Mouse (Mus musculus): Measurements from ENCODE around the gene Gm8332.
"Not testable (repeated sequence)": the region's sequence is repeated elsewhere in the genome, so short reads cannot be mapped to it uniquely, and the experiment has no call there.

Gene Gm8332

DNA sequence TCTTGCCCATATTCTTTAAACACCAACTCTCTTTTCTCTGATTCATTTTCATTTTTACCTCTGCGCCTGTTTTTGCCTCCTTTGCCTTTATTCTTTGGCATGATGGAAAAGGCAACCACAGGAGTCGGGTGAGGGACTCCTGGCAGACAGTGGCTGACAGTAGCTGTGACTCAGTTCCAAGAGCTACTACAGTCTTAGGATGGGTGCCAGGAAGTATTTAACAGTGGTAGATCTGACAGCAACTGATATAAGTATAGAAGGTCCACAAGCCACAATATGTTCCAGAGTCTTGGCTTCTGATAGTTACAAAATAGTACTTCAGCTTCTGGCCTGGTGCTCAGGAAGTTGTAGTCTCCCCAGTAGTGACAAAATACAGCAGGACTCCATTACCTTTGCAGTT is at the start of gene Gm8332:
TSS of gene Gm8332 (minus strand) at position 101 of the 400 bp plus-strand sequence.
- not testable (repeated sequence) for DNase-seq (ENCODE audit: low spot score in 2 of 2)

DNA sequence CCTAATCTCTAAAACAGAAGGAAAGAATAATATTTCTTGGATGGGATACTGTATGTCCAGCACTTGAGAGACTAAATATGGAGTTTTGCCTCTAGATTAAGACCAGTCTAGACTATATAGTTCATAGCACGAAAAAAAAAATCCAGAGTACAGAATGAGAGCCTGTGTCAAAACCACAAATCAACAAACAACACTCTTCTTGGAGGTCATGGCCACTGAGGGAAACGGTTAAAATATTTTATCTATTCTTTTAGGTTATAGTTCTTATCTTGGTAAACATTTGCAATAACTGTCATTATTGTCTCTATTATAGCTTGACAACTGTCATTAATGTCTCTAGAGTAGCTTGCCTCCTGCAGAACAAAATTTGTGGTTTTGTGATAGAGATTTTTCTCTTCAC is 47.3 kb upstream of the Gm8332 start:
- not testable (repeated sequence) for DNase-seq (ENCODE audit: low spot score in 2 of 2)

DNA sequence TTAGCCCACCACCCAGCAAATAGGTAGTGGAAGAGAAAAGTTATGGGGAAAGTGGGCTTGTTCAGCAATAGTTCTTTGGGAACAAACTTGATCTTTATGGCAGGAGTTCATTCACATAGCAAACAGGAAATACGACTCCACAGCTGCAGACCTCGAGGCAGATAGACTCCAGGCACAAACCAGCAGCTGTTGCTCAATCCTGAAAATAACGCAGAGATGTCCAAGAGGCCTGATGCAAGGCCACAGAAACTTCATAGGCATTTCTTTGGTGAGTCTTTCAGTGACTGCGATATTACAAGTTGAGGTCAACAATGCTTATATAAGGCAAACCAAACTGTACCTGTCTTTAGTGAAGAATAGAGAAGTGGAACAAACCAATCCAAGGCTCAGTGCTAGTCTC is 43.2 kb upstream of the Gm8332 start:
- not testable (repeated sequence) for DNase-seq (ENCODE audit: low spot score in 2 of 2)

DNA sequence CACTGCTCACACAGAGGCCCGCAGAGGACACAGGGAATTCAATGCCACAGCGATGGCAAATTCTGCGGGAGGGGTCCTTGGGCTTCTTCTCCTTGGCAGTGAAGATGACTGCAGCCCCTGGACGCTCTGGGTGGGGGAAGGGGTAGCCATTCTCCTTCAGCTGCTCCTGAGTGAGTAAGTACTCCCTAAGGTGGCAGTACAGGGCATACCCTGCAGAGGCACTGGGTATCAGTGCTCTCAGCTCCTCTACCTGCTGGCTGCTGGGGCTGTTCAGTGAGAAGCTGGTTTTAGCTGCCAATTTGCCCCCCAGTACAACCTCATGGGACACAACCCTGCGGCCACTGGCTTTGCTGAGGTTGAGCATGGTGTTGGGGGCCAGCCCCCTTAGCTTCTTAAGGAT is 35.3 kb upstream of the Gm8332 start:
- DNase-seq (ENCODE audit: low spot score in 2 of 2), result not testable (repeated sequence)

DNA sequence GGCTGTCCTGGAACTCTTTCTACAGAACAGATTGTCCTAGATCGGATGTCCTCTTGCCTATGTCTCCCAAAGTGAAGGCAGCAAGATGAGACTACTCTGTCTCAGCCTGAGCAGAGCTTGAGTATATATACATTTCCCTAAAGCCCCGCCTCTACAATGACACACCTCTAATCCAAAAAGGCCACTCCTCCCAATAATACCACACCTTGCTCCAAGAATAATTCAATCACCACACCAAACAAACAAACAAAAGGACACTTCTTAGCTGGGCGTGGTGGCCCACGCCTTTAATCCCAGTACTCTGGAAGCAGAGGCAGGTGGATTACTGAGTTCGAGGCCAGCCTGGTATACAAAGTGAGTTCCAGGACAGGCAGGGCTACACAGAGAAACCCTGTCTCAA is 24.5 kb upstream of the Gm8332 start, which contains the start of gene Gm5662:
TSS of gene Gm5662 (minus strand) at position 101 of the 400 bp plus-strand sequence.
- DNase-seq (ENCODE audit: low spot score in 2 of 2), result not testable (repeated sequence)

DNA sequence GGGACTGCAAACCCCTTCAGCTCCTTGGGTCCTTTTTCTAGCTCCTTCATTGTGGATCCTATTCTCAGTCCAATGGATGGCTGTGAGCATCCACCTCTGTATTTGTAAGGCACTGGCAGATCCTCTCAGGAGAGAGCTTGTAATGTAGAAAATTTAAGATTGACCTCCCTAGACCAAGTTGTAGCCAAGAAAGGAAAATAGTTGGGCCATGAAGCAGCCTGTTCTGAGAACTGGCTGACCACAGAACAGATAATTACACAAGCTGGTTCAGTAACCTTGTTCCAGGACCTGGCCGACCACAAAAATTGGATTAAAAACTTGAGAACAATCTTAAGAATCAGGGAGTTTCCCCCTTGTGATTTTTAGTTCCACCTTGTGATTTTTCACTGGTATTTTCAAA is 7.3 kb upstream of the Gm8332 start:
- DNase-seq (ENCODE audit: low spot score in 2 of 2), result no peak

DNA sequence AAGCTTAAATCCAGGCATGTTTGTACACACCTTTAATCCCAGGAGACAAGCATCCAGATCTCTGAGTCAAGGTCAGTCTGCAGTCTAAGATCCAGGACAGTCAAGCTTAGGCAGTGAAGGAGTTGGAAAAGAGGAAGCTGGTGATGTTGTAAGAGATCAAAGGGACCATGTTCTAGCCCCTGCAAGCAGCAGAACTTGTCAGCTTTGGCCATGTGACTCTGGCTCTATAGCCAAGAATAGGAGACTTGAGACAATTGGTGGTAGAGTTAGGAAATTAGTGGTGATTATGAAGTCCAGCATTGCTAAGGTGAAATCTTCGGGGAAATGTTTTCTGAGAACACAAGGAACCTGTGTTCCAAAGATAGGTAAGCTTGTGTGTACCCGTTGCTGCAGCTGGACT is 6.0 kb upstream of the Gm8332 start:
- not testable (repeated sequence) for DNase-seq (ENCODE audit: low spot score in 2 of 2)

DNA sequence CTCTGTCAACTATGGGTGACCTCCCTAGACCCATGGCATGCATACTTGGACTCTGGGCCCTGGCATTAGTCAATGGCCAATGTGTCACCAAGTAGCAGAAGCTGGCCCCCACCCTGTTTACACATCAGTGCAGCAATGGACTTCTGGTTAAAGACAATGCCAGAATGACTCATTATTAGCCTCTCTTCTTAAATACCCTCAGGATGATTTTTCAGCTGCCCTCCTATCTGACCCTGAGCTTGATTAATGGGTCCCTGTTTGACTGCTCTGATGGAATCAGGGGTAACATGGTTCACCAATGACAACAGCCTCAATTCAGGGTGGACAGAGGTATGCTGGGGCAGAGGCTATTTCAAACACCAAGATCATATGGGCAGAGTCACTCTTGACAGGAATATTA is 4.1 kb downstream of the Gm8332 start:
- not testable (repeated sequence) for DNase-seq (ENCODE audit: low spot score in 2 of 2)

DNA sequence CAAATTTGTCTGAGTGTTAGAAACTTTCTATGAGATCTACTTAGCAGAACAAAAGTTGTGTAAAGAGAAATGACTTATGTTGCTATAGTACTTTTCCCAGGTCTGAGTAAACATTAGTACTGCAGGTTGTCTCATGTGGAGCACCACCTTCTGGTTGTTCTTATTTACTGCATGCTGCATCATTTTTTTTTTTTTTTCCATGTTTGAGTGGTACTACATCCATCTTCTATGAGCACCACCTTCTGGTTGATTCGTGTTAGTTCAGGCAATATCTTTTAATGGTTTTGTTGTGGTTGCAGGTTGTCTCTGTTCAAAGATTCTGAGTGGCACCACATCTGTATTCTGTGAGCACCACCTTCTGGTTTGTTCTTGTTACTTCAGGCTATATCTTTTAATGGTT is 7.0 kb downstream of the Gm8332 start:
- DNase-seq (ENCODE audit: low spot score in 2 of 2), result not testable (repeated sequence)

DNA sequence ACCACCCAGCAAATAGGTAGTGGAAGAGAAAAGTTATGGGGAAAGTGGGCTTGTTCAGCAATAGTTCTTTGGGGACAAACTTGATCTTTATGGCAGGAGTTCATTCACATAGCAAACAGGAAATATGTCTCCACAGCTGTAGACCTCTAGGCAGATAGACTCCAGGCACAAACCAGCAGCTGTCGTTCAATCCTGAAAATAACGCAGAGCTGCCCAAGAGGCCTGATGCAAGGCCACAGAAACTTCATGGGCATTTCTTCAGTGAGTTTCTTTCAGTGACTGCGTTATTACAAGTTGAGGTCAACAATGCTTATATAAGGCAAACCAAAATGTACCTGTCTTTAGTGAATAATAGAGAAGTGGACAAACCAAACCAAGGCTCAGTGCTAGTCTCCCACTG is 30.5 kb downstream of the Gm8332 start:
- no peak for DNase-seq (ENCODE audit: low spot score in 2 of 2)

DNA sequence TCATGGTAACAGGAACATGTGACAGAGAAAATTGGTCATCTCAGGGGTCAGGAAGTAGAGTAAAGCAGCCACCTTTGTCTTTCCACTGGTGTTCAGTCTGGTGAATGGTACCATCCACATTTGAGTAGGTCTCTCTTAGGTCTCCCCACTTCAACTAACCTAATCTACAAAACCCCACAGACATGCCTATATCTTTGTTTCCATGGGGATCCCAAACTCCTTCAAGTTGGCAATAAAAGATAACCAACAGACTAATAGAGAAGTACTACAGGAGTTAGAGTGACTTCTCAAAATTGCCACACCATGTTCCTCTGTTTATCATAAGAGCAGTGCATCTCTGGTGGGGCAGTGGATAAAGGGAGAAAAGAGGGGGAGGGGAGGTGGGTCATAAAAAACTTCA is 31.8 kb downstream of the Gm8332 start:
- DNase-seq (ENCODE audit: low spot score in 2 of 2), result not testable (repeated sequence)

DNA sequence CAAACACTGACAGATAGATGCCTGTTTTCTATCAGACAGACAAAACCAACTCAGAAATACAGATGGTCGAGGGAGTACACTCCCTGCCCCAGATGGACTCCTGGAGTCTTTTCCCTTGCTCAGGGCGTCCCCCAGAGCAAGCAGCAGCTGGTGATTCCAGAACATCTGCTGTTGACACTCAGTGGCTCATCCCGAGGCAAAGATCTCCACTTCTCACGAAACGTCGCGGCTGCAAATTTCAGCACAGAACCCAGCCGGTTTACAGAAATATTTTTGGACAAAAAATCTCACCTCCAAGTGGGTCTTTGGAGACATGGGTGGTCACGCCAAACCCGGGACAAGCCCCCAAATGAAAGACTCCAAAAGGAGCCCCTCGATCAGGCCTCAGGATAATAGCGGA is 35.3 kb downstream of the Gm8332 start:
- DNase-seq (ENCODE audit: low spot score in 2 of 2), result no peak

DNA sequence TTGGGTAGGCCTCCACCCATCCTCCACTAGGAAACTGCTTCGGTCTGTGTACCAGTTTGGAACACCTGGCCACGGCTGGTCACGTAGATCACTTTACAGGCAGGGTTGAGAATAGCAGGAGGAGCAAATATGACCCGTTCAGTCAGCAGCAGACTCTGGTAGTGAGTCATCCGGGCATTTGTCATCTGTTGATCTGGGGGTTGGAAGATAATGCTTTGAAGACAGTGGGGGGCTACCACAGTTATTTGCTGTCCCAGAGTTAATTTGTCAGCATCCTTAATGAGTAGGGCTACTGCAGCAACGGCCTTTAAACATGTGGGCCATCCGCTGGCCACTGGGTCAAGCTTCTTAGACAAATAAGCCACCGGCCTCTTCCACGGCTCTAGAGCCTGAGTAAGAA is 38.4 kb downstream of the Gm8332 start:
- not testable (repeated sequence) for DNase-seq (ENCODE audit: low spot score in 2 of 2)

DNA sequence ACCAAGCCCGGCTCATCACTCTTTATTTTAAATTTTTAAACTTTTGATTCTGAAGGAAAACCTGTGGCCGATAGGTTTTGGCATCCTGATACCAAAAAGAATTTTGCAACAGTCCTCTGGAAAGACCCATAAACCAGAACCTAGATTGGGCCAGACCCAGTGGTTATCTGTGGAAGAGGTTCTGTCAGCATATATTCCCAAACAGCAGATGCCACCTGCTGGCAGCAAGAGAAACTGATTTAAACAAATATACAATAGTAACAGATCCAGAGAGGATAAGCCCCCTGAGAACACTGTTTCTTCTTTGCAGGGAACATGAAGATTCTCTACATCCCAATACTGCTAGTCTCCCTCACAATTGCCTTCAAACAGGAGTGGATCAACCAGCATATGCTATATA is 47.0 kb downstream of the Gm8332 start:
- DNase-seq (ENCODE audit: low spot score in 2 of 2), result no peak
